In genomic region chr6:43312961-43313656, GRCm38 (mm10) we compare ENCODE assay signal across 17 mouse cellular contexts. TPM values are rescaled to one million over a fixed set of nuclear protein-coding genes. Genes with fewer than 3 reads are reported as not detected.
DNase-seq lines count a peak whose midpoint lies in the region; ATAC-seq lines count a peak whose summit lies in the region.
"Had no signal": no experiment of that assay in that cellular context is flagged by ENCODE, and none has a peak within 500 bp of the region (broad histone marks: within the 10 kb centered on the region; RNA-seq: fewer than 3 reads in every experiment).

No protein-coding gene starts in this region.

- no peak for ATAC-seq in heart, embryonic 12.5 days (ENCODE audit: insufficient number of reproducible peaks, low FRiP score)
- peak; percentile 73 for ATAC-seq in midbrain, embryonic 11.5 days (ENCODE audit: low FRiP score)
- no peak for ATAC-seq in activated CD4-positive, CD25-positive, alpha-beta regulatory T cell, adult 4 months

- H3K9ac ChIP-seq in heart, embryonic 12.5 days: no peak overlapping the region
- no peak overlapping the region for H3K9ac ChIP-seq in midbrain, embryonic 11.5 days (ENCODE audit: low read length)

- peaks cover 6% of the 10 kb centered on the region; the same call in 1 of the 2 replicates for H3K4me1 ChIP-seq in heart, embryonic 10.5 days
- no peaks in the 10 kb centered on the region for H3K4me1 ChIP-seq in heart, embryonic 12.5 days (replicated peaks)
- no peaks in the 10 kb centered on the region for H3K4me1 ChIP-seq in midbrain, embryonic 11.5 days (ENCODE audit: control insufficient read depth, insufficient read depth, low read length)

- H3K27me3 ChIP-seq in heart, embryonic 10.5 days (ENCODE audit: insufficient read depth, poor library complexity, severe bottlenecking): no peaks in the 10 kb centered on the region
- no peaks in the 10 kb centered on the region for H3K27me3 ChIP-seq in heart, embryonic 12.5 days (replicated peaks)
- no peaks in the 10 kb centered on the region for H3K27me3 ChIP-seq in midbrain, embryonic 11.5 days (ENCODE audit: control insufficient read depth, insufficient read depth, low read length)

- no peak overlapping the region for H3K4me3 ChIP-seq in heart, embryonic 10.5 days
- H3K4me3 ChIP-seq in heart, embryonic 12.5 days: no peak overlapping the region
- no peak overlapping the region for H3K4me3 ChIP-seq in midbrain, embryonic 11.5 days (ENCODE audit: low read depth, low read length)

- no peak overlapping the region for H3K4me2 ChIP-seq in heart, embryonic 12.5 days
- H3K4me2 ChIP-seq in midbrain, embryonic 11.5 days: no peak overlapping the region

- DNase-seq in heart, embryonic 10.5 days (ENCODE audit: low spot score): peak; percentile 36
- DNase-seq in urinary bladder, postnatal 14 days (ENCODE audit: low spot score): peak; percentile 25
- no peak for DNase-seq in urinary bladder, postnatal 10 days (ENCODE audit: low spot score)
- no peak for DNase-seq in midbrain, embryonic 11.5 days (ENCODE audit: low spot score, missing footprints)
- no peak for DNase-seq in adrenal gland, adult 8-10 months
- DNase-seq in spleen, postnatal 10 days (ENCODE audit: low spot score in 2 of 2): no peak
- DNase-seq: adrenal gland, postnatal 10 days; cerebellum, adult 8-10 months; gastrocnemius, postnatal 14 days; spleen, adult 18-20 months; thymus, postnatal 14 days had no signal

- whole genome bisulfite sequencing in heart, embryonic 10.5 days: 77% methylated on average over 8 of the region's 8 CpGs
- 67% methylated on average over 8 of the region's 8 CpGs for WGBS in heart, embryonic 12.5 days
- 59% methylated on average over 8 of the region's 8 CpGs for WGBS in midbrain, embryonic 11.5 days

- H3K36me3 ChIP-seq in heart, embryonic 10.5 days: no peaks in the 10 kb centered on the region
- no peaks in the 10 kb centered on the region for H3K36me3 ChIP-seq in heart, embryonic 12.5 days
- no peaks in the 10 kb centered on the region for H3K36me3 ChIP-seq in midbrain, embryonic 11.5 days (ENCODE audit: control insufficient read depth, insufficient read depth, low read length)

- no peaks in the 10 kb centered on the region for H3K9me3 ChIP-seq in heart, embryonic 10.5 days
- H3K9me3 ChIP-seq in heart, embryonic 12.5 days (replicated peaks): no peaks in the 10 kb centered on the region
- no peaks in the 10 kb centered on the region for H3K9me3 ChIP-seq in midbrain, embryonic 11.5 days (ENCODE audit: control insufficient read depth, low read length)

- no peak overlapping the region for H3K27ac ChIP-seq in heart, embryonic 10.5 days
- H3K27ac ChIP-seq in heart, embryonic 12.5 days (ENCODE audit: poor library complexity, severe bottlenecking): no peak overlapping the region
- H3K27ac ChIP-seq in midbrain, embryonic 11.5 days (ENCODE audit: low read depth, low read length): no peak overlapping the region

RNA-seq across cellular contexts. Expression of gene Nobox, which starts 3.8 kb away (rescaled TPM):
- polyA plus RNA-seq in heart, embryonic 10.5 days (2016; fragmentation: Nextera tagmentation; extraction: Ambion mirVana): not detected in 2 replicates
- polyA plus RNA-seq in heart, embryonic 12.5 days (2016; fragmentation: Nextera tagmentation; extraction: Ambion mirVana): not detected in 2 replicates
- not detected in 2 replicates for polyA plus RNA-seq in midbrain, embryonic 11.5 days (2014; fragmentation: Nextera tagmentation; extraction: Ambion mirVana)
- total RNA-seq in adrenal gland, adult 8-10 months (2022): under 1 TPM in 2 of 4 experiments, not detected in 2; 0.12 to 0.18 TPM
- not detected for polyA plus RNA-seq in activated CD4-positive, CD25-positive, alpha-beta regulatory T cell, adult 4 months (2017; shearing (Covaris generic))
- total RNA-seq: adrenal gland, postnatal 10 days; gastrocnemius, postnatal 14 days; left cerebral cortex, postnatal 25 days; megakaryocyte progenitor cell, adult 5-6 weeks; MEL had no signal
- polyA plus RNA-seq: heart, postnatal 0 days had no signal

RNA-seq across cellular contexts. Expression of gene Arhgef5, which starts 47.7 kb away (rescaled TPM):
- 6.8 and 7.8 TPM in 2 replicates for polyA plus RNA-seq in heart, embryonic 10.5 days (2016; fragmentation: Nextera tagmentation; extraction: Ambion mirVana)
- polyA plus RNA-seq in heart, embryonic 12.5 days (2016; fragmentation: Nextera tagmentation; extraction: Ambion mirVana): 8.6 and 8.9 TPM in 2 replicates
- 2.7 and 2.8 TPM in 2 replicates for polyA plus RNA-seq in midbrain, embryonic 11.5 days (2014; fragmentation: Nextera tagmentation; extraction: Ambion mirVana)
- total RNA-seq in adrenal gland, adult 8-10 months (2022): 10 to 100 TPM; 20.5 to 35.0 (median 24.1) TPM
- polyA plus RNA-seq in activated CD4-positive, CD25-positive, alpha-beta regulatory T cell, adult 4 months (2017; shearing (Covaris generic)): 1 to 10 TPM; 2.2 to 2.9 TPM
- total RNA-seq: MEL had no signal

Comparison
In these comparisons a context has a peak if more than half of its experiments do, and no peak if none do; other contexts are left out.
1. DNase-seq: peak in heart, embryonic 10.5 days (single experiment) and urinary bladder, postnatal 14 days (single experiment); none in urinary bladder, postnatal 10 days (single experiment), midbrain, embryonic 11.5 days (single experiment), adrenal gland, adult 8-10 months (single experiment) and spleen, postnatal 10 days (0 of 2).